Mouse (Mus musculus) liver, adult 2 months (tissue): Measurements from ENCODE around the gene Brox. TPM values are rescaled to one million over a fixed set of nuclear protein-coding genes. Genes with fewer than 3 reads are reported as not detected.
"Not testable (repeated sequence)": the region's sequence is repeated elsewhere in the genome, so short reads cannot be mapped to it uniquely, and the experiment has no call there.

Experiments
- DNase-seq: peaks from one replicate; pipeline ENCODE4 v3.0.0-alpha.2; 2011; ENCODE audit warnings: low read depth, low spot score; ENCODE audit errors: extremely low read depth
- H3K27ac ChIP-seq: fragments of 200-500 bp; replicated peaks from 2 replicates; pipeline ENCODE4 v1.5.1; 2012; ENCODE audit warnings: low read depth, mild to moderate bottlenecking, control low read depth, inconsistent platforms, low read length; ENCODE audit not compliant: insufficient read depth
- H3K27me3 ChIP-seq: fragments of 200-500 bp; 2 replicates; pipeline ENCODE4 v1.6.1; 2012; ENCODE audit warnings: mild to moderate bottlenecking, moderate library complexity, low read length, inconsistent platforms; ENCODE audit not compliant: control insufficient read depth, insufficient read depth
- H3K36me3 ChIP-seq: fragments of 200-500 bp; 2 replicates; pipeline ENCODE4 v1.6.1; 2012; ENCODE audit warnings: low read length, inconsistent platforms; ENCODE audit not compliant: control insufficient read depth, insufficient read depth
- H3K4me1 ChIP-seq: fragments of 200-500 bp; 2 replicates; pipeline ENCODE4 v1.6.1; 2011; ENCODE audit warnings: low read length; ENCODE audit not compliant: control insufficient read depth, insufficient read depth
- H3K4me3 ChIP-seq: fragments of 200-500 bp; 2 replicates; pipeline ENCODE4 v1.5.1; 2011; ENCODE audit warnings: low read depth, mild to moderate bottlenecking, control low read depth, low read length, moderate library complexity; ENCODE audit not compliant: insufficient read depth
- H3K79me2 ChIP-seq: fragments of 200-500 bp; 2 replicates; pipeline ENCODE4 v1.6.1; 2012; ENCODE audit warnings: inconsistent platforms, mild to moderate bottlenecking, low read length, moderate library complexity; ENCODE audit not compliant: control insufficient read depth, insufficient read depth
- H3K9ac ChIP-seq: fragments of 200-500 bp; 2 replicates; pipeline ENCODE4 v1.6.1; 2012; ENCODE audit warnings: low read depth, mild to moderate bottlenecking, control low read depth, inconsistent platforms, low read length
- CTCF ChIP-seq: fragments of 200-500 bp; IDR thresholded peaks from 2 replicates; pipeline ENCODE4 v1.5.1; 2011; ENCODE audit warnings: low read depth, low read length, control low read depth
- POLR2A ChIP-seq: fragments of 200-500 bp; IDR thresholded peaks from 2 replicates; pipeline ENCODE4 v1.6.1; 2011; ENCODE audit warnings: low read length, control low read depth; ENCODE audit not compliant: insufficient read depth; ENCODE audit errors: extremely low read depth
- WGBS: fragments of 180-500 bp; shearing (Covaris S2); methylation state at CpG from one replicate; pipeline ENCODE4 v1.1.7; 2018; 5-methylcytosine and 5-hydroxymethylcytosine counted together
- polyA plus RNA-seq: library from polyadenylated mRNA; depleted of rRNA; stranded (reverse); fragments of >200 nt; gene quantifications from 2 replicates; pipeline ENCODE4 v1.2.3, GENCODE M21; 2012; rRNA removed
- total RNA-seq: library from RNA; depleted of rRNA; stranded (reverse); fragments of >200 nt; gene quantifications from 2 replicates; pipeline ENCODE4 v1.2.3, GENCODE M21; 2014; rRNA removed

The Brox gene
- total RNA-seq (26.7 and 29.5 TPM in 2 replicates), polyA plus RNA-seq (7.1 and 8.2 TPM in 2 replicates)

DNA sequence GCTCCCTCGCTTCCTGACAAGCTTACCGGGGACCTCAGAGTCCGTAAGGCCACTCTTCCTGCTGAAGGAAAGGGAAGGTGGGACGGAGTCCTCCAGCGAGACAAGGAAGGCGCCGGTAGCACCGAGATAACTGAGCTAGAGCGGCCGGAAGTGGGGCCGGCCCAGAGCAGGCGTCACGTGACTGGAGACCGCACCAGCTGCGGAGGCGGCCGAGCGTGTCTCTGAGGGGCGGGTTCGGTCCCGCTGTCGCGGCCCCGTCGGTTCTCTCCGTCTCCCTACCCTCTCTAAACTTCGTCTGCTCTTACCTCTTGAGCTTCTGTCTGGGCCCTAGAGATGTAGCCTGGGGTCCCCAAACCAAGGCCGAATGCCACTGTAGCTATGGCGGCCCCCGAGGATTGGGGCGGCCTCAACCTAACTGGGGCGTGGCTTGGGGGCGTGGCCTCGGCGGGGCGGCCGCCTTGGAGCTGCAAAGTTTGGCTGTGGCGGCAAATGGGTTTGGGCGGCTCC lies at the start of gene Brox:
Brox (minus strand) TSS at position 393 of the 507 bp plus-strand sequence.
- under 1% methylated on average over 39 of the region's 39 CpGs for WGBS

DNA sequence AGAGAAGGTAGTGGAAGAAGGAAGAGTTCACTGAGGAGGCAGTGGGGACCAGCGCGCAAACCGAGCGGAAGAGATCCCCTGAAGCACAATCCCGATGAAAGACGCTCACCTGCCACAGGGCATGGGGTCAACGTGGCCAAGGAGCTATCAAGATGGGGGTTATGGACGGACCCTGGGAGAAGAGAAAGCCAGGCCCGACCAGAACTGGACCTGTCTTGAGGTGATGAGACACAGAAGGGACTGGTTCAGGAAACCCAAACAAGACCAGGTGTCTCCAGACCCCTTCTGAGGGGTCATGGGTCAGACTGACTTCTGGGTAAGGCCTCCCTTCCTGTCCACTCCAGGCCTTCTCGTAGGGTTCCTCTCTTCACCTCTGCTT lies 48.7 kb upstream of the Brox start:
- H3K36me3 ChIP-seq, result peaks cover 33% of the 10 kb centered on the region
- H3K9ac ChIP-seq, result peak overlapping the region; percentile 74
- TF ChIP-seq POLR2A (no peak), CTCF (no peak)
- H3K4me3 ChIP-seq, result peak overlapping the region; percentile 84
- no peak for DNase-seq
- peaks cover 6% of the 10 kb centered on the region for H3K4me1 ChIP-seq
- H3K79me2 ChIP-seq, result peaks cover 9% of the 10 kb centered on the region; the same call in 1 of the 2 replicates
- H3K27ac ChIP-seq, result peak overlapping the region; percentile 53
- 14% methylated on average over 10 of the region's 10 CpGs for WGBS
- H3K27me3 ChIP-seq, result no peaks in the 10 kb centered on the region

More for the DNA sequence above, at the start of gene Brox:
- TF ChIP-seq POLR2A (0 out of 2 replicates have a peak, but pooled peaks have one; percentile 57), CTCF (no peak)
- Histone ChIP-seq H3K36me3 (peaks cover 14% of the 10 kb centered on the region; the same call in 1 of the 2 replicates), H3K79me2 (peaks cover 4% of the 10 kb centered on the region; the same call in 1 of the 2 replicates), H3K27me3 (no peaks in the 10 kb centered on the region), H3K27ac (peak within 1 kb of the TSS; percentile 92), H3K9ac (peak within 1 kb of the TSS; percentile 87), H3K4me1 (peaks cover 3% of the 10 kb centered on the region; the same call in 1 of the 2 replicates), H3K4me3 (peak within 1 kb of the TSS; percentile 79)
- peak; percentile 80 for DNase-seq

DNA sequence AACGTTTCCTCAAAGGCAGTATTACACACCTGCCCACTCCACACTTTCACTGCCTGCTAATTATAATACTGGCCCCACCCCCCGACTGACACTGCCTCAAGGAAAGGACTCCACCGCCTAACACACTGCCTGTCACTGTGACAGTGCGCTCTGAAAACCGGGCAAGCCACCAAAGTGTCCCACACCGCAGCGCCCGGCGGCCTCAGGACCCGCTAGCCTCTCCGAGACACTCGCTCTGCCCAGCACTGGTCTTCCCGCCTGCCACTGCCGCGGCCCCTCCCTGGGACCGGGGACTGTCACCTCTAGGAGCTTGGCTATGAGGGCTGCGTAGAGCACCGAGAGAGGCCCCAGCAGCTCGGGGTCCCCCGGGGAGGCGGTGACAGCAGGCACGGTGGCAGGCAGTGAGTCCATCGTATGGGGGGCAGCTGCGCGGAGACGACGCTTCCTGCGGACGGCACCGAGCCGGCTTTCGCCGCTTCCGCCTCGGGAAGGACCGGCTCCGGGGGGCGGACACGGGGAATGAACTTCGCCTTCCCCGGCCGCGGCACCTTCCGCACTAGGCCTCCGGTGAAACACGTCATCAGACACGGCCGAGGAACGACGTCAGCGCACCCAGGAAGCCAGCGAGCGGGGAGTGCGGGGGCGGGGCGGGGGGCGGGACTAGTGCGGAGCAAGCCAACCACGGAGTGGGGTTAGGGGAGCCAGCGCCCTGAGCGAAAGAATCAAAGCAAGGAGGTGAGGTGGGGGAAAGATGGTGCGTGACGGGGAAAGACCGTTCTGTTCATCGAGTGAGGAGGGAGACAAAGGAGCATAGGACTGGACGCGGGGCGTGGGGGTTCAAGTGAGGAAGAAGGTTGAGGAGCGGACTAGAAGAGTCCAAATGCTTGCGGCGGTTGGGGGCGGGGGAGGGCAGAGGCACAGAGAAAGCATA lies 48.1 kb upstream of the Brox start:
- TF ChIP-seq POLR2A (0 out of 2 replicates have a peak, but pooled peaks have one; percentile 15), CTCF (no peak)
- peak; percentile 75 for DNase-seq
- Histone ChIP-seq H3K4me1 (peaks cover 6% of the 10 kb centered on the region), H3K79me2 (peaks cover 9% of the 10 kb centered on the region; the same call in 1 of the 2 replicates), H3K27me3 (no peaks in the 10 kb centered on the region), H3K27ac (peak overlapping the region; percentile 65), H3K36me3 (peaks cover 32% of the 10 kb centered on the region), H3K4me3 (peak overlapping the region; percentile 84), H3K9ac (peak overlapping the region; percentile 92)
- WGBS, result 1% methylated on average over 72 of the region's 72 CpGs

DNA sequence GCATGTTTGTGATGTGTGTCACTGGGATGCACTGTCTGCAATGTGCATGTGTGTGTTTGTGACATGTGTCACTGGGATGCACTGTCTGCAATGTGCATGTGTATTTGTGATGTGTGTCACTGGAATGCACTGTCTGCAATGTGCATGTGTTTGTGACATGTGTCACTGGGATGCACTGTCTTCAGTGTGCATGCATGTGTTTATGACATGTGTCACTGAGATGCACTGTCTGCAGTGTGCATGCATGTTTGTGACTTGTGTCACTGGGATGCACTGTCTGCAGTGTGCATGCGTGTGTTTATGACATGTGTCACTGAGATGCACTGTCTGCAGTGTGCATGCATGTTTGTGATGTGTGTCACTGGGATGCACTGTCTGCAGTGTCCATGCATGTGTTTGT lies 45.8 kb upstream of the Brox start:
- not testable (repeated sequence) for H3K27me3 ChIP-seq, H3K4me3 ChIP-seq, H3K9ac ChIP-seq, H3K4me1 ChIP-seq, H3K79me2 ChIP-seq, H3K27ac ChIP-seq, DNase-seq
- peaks cover 30% of the 10 kb centered on the region for H3K36me3 ChIP-seq
- WGBS, result 100% methylated on average over 1 of the region's 1 CpGs

DNA sequence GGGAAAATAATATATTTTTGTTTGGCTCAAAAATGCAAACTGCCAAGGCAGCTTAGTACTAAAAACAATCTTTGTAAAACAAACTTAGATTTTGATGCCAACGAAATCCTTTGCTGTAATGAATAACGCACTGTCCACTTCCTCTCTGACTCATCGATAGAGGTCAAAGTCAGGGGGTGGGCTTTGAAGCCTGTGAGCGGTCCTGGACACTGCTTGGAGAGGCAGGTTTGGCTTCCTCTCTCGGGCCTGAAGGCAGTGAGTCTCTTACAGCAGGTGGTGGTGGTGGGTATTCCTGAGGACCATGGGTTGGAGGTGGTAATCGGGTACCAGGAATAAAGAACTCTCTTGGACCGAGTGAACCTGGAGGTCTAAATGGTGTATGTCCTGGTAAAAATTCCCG lies 30.1 kb upstream of the Brox start:
- H3K9ac ChIP-seq, result no peak overlapping the region
- H3K27ac ChIP-seq, result no peak overlapping the region
- no peak for TF ChIP-seq POLR2A
- no peak for DNase-seq
- H3K4me3 ChIP-seq, result no peak overlapping the region
- WGBS, result 85% methylated on average over 8 of the region's 8 CpGs
- no peaks in the 10 kb centered on the region for H3K4me1 ChIP-seq
- H3K36me3 ChIP-seq, result peaks cover 74% of the 10 kb centered on the region
- no peaks in the 10 kb centered on the region for H3K27me3 ChIP-seq
- no peaks in the 10 kb centered on the region for H3K79me2 ChIP-seq
